Mouse (Mus musculus) cerebellum, adult 2 months (tissue): Measurements from ENCODE around the gene Cd151. TPM values are rescaled to one million over a fixed set of nuclear protein-coding genes. Genes with fewer than 3 reads are reported as not detected.

Experiments
- DNase-seq, 2 experiments: peaks; one replicate each; pipeline ENCODE4 v3.0.0; 2021
- H3K27ac ChIP-seq: fragments of 200-500 bp; 2 replicates; pipeline ENCODE4 v1.5.1; 2012; ENCODE audit warnings: low read length, control low read depth, inconsistent platforms; ENCODE audit not compliant: insufficient read depth
- H3K27me3 ChIP-seq: fragments of 200-500 bp; 2 replicates; pipeline ENCODE4 v1.6.1; 2012; ENCODE audit warnings: inconsistent platforms, mild to moderate bottlenecking, low read length, moderate library complexity; ENCODE audit not compliant: control insufficient read depth, insufficient read depth
- H3K4me1 ChIP-seq: fragments of 200-500 bp; 2 replicates; pipeline ENCODE4 v1.6.1; 2011; ENCODE audit warnings: low read length; ENCODE audit not compliant: control insufficient read depth, insufficient read depth
- H3K4me3 ChIP-seq: fragments of 200-500 bp; replicated peaks from 2 replicates; pipeline ENCODE3; 2011; ENCODE audit warnings: mild to moderate bottlenecking, low read depth, low read length, control low read depth; ENCODE audit not compliant: insufficient read depth
- CTCF ChIP-seq: fragments of 200-500 bp; IDR thresholded peaks from 2 replicates; pipeline ENCODE4 v1.5.1; 2011; ENCODE audit warnings: low read depth, mild to moderate bottlenecking, control low read depth, low read length, moderate library complexity, borderline replicate concordance; ENCODE audit not compliant: insufficient read depth
- POLR2A ChIP-seq: fragments of 200-500 bp; IDR thresholded peaks from 2 replicates; pipeline ENCODE4 v1.6.1; 2011; ENCODE audit warnings: low read length, control low read depth, borderline replicate concordance; ENCODE audit not compliant: insufficient read depth
- WGBS: fragments of 180-500 bp; shearing (Covaris S2); methylation state at CpG from one replicate; pipeline ENCODE4 v1.1.7; 2018; 5-methylcytosine and 5-hydroxymethylcytosine counted together
- polyA plus RNA-seq: library from polyadenylated mRNA; depleted of rRNA; stranded (reverse); fragments of >200 nt; gene quantifications from 2 replicates; pipeline ENCODE4 v1.2.3, GENCODE M21; 2012

Gene Cd151
- polyA plus RNA-seq, 1 experiment: 68.7 TPM

- TF ChIP-seq CTCF: peak; percentile 100
- peak; percentile 72; the same call in 1 of the 2 replicates for TF ChIP-seq POLR2A
- peaks cover 24% of the 10 kb centered on the region for H3K4me1 ChIP-seq
- no peaks in the 10 kb centered on the region for H3K27me3 ChIP-seq
- H3K27ac ChIP-seq: peak overlapping the region; percentile 94
- peak; percentile 85 to 90 for DNase-seq
- H3K4me3 ChIP-seq: peak overlapping the region; percentile 82
- WGBS: 2% methylated on average over 10 of the region's 10 CpGs
Measured at GRCm38 (mm10) chr7:141480842-141481497, 13.8 kb downstream of the Cd151 start.

GRCm38 (mm10) chr7:141481498-141482401 is 14.6 kb downstream of the Cd151 start:
- TF ChIP-seq CTCF (no peak), POLR2A (peak; percentile 52; the same call in 1 of the 2 replicates)
- Histone ChIP-seq H3K27me3 (no peaks in the 10 kb centered on the region), H3K27ac (peak overlapping the region; percentile 94), H3K4me3 (peak overlapping the region; percentile 82), H3K4me1 (peaks cover 24% of the 10 kb centered on the region)
- under 1% methylated on average over 66 of the region's 81 CpGs for WGBS
- peak; percentile 81 to 83 for DNase-seq

DNA sequence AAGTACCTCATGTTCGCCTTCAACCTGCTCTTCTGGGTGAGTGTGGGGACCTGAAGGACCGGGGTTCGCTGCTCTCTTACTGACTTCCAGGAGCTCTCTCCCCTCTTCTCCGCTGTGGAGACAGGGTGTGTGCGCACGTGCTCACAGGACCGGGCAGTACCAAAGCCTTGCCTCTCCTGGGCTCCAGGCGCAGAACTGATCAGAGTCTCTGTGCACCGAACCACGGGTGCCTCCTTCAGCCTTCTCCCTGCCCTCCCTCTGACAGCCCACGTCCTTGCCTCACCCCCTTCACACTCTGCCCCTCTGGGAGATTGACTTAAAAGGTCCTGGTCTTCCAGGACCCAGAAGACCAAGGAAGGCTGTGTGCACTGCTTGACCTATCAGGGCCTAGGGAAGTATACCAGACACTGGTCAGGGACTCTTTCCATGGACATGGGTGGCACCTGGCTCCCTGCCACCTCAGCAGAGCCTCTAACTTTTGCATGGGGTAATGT is 15.4 kb downstream of the Cd151 start:
- TF ChIP-seq CTCF: no peak
- no peak for TF ChIP-seq POLR2A
- Histone ChIP-seq H3K4me3 (peak overlapping the region; percentile 82), H3K4me1 (peaks cover 31% of the 10 kb centered on the region), H3K27me3 (no peaks in the 10 kb centered on the region), H3K27ac (peak overlapping the region; percentile 87)
- peak; percentile 62 to 70 for DNase-seq
- 14% methylated on average over 11 of the region's 11 CpGs for WGBS

- Histone ChIP-seq H3K27ac (peak overlapping the region; percentile 87), H3K4me3 (peak overlapping the region; percentile 82), H3K27me3 (no peaks in the 10 kb centered on the region), H3K4me1 (peaks cover 37% of the 10 kb centered on the region)
- peak in 1 of 2 experiments; percentile 53 for DNase-seq
- TF ChIP-seq CTCF (no peak), POLR2A (no peak)
- WGBS: 9% methylated on average over 6 of the region's 6 CpGs
Measured at GRCm38 (mm10) chr7:141483114-141483653, 16.0 kb downstream of the Cd151 start.

GRCm38 (mm10) chr7:141484186-141485120 is 17.3 kb downstream of the Cd151 start:
- TF ChIP-seq POLR2A: peak; percentile 33; the same call in 1 of the 2 replicates
- TF ChIP-seq CTCF: no peak
- peak overlapping the region; percentile 87 for H3K27ac ChIP-seq
- peak overlapping the region; percentile 82 for H3K4me3 ChIP-seq
- no peaks in the 10 kb centered on the region for H3K27me3 ChIP-seq
- H3K4me1 ChIP-seq: peaks cover 43% of the 10 kb centered on the region
- peak; percentile 70 to 72 for DNase-seq
- WGBS: 18% methylated on average over 5 of the region's 5 CpGs

DNA sequence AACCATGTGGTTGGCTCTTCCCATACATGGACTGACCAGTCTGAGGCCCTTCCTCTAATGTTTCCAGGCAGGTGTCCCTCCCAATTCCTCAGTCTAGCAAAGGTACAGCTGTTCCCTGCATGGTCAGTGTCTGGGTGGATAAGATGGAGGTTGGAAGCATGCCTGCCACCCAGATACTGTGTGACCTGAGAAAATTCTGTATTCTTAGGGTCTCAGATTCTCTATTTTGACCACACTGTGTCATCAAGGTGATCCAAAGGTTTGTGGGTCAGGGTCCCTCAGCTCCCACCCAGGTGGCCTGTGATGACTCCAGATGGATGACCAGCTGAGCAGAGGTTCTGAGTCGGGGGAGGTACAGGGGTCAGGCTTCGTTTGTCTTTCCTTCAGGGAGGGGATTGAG is 18.0 kb downstream of the Cd151 start:
- DNase-seq: no peak
- H3K4me1 ChIP-seq: peaks cover 50% of the 10 kb centered on the region
- no peaks in the 10 kb centered on the region for H3K27me3 ChIP-seq
- H3K4me3 ChIP-seq: peak overlapping the region; percentile 82
- no peak for TF ChIP-seq POLR2A
- TF ChIP-seq CTCF: no peak
- H3K27ac ChIP-seq: peak overlapping the region; percentile 87
- 14% methylated on average over 2 of the region's 2 CpGs for WGBS

DNA sequence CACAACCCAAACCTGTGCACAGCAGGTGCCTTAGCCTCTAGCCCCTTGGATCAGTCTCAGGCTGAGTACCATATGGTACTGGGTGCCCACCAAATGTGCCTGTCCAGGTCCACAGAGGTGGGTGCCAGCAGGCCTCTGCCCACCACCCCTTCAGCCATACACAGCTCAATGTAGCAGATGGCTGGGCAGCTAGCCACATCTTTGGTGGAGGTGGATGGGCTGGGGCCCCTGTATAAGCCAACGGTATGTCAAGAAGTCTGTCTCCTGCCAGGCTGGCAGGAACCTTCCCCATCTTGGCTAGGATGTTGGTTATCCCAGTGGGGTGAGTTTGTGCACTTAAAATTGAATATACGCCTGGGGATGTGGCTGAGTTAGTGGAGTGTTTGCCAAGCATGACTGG is 18.4 kb downstream of the Cd151 start:
- peak overlapping the region; percentile 87 for H3K27ac ChIP-seq
- 6% methylated on average over 2 of the region's 2 CpGs for WGBS

More for the DNA sequence above, 18.4 kb downstream of the Cd151 start:
- TF ChIP-seq POLR2A (no peak), CTCF (no peak)
- Histone ChIP-seq H3K4me3 (peak overlapping the region; percentile 5), H3K4me1 (peaks cover 52% of the 10 kb centered on the region), H3K27me3 (no peaks in the 10 kb centered on the region)
- peak; percentile 96 to 98 for DNase-seq
